Mouse (Mus musculus) natural killer cell, adult 2 months (primary cell): Measurements from ENCODE around the gene H2-Aa.
"Not testable (repeated sequence)": the region's sequence is repeated elsewhere in the genome, so short reads cannot be mapped to it uniquely, and the experiment has no call there.

ENCODE experiments used
- DNase-seq, 2 experiments: peaks; one replicate each; pipeline ENCODE4 v3.0.0; 2022; ENCODE audit warnings: low spot score in 2 of 2

H2-Aa gene

DNA sequence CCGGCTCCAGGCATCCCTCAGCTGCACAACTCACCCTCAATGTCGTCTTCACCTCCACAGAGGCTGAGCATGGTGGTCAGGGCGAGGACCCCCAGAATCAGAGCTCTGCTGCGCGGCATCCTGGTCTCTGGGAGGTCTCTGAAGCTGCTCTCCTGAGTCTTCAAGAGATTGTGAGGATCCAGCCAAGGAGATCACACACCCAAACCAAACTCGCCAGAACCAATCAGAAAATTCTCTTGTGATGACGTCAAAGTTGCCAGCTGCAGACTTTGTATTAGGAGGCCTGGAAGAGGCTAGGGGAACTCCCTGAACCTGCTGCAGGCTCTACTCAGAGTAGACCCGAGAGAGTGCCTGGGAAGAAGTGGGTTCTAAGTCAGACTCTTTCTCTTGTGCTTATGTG, at the start of gene H2-Aa:
Gene H2-Aa (minus strand): TSS at position 176 of the 400 bp plus-strand sequence.
- peak; percentile 91 to 96 for DNase-seq

DNA sequence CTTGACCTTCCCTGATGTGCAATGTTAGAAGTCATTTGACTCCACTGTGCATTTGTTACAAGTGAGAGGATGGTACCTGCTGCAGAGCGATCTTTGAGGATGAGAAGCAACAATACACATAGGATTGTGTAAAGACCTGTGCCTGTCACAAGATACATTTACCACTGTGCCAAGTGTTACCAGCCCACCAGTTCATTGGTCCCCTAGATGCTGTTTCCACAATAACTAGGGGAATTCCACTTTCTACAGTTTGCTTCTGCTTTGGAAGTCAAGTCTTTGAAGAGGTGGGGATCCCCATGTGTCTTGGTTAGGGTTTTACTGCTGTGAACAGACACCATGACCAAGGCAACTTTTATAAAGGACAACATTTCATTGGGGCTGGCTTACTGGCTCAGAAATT, 43.6 kb upstream of the H2-Aa start:
- DNase-seq: no peak

DNA sequence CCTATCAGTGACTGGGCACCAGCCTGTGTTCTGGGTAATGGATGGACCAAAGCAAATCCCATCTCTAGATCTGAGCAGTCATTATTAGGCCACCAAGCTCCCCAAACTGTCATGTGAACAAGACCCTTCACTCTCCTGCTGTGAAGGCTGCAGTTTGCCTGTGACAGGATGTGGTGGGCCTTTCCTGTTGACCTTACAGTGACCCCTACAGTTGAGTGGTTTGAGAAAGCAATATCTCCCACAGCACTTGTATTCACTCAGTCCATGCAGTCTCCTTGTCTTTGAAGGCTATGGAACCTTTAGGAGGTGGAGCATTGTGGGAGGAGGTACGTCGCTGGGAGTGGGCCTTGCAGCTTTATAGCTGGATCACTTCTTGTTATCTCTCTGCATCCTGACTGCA, 42.2 kb upstream of the H2-Aa start:
- DNase-seq: peak in 1 of 2 experiments; percentile 67

DNA sequence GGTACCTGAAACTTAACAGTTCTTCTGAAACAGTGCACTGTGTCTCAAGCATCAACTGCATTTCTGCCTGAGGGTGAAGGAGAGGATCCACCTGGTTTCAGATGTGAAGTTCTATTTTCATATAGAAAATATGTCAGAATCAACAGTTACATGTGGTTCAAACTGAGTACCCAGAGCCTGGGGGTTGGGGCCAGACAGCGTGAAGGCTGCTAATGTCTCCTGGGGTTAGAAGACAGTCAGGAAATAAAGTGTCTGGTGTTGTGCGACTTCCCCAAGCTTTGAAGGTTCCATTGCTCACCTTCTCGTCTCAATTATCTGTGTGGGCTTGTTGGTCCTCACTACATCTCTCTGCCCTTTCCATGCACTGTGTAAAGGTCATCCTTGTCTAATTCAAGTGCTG, 38.8 kb upstream of the H2-Aa start:
- DNase-seq: no peak

DNA sequence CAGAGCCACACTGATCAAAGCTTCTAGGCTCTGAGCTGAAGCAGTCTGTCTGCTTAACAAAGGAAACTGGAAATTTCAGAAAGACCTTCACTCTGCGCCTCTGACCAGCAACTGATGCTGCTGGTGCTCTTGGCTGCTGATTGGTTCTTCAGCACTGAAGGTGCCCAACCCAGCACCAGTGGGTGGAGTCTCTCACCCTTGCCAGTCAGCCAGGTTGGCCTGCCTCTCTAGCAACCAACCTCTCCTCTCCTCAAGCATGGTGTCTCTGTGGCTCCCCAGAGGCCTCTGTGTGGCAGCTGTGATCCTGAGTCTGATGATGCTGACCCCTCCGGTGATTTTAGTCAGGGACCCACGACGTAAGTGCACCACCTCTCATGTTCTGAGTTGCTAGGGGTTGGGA, 37.8 kb upstream of the H2-Aa start, which contains the start of gene H2-Eb2:
Gene H2-Eb2 (plus strand): TSS at position 230 of the 400 bp plus-strand sequence.
- DNase-seq: peak in 1 of 2 experiments; percentile 79

GRCm38 (mm10) chr17:34317275-34317674, 29.7 kb upstream of the H2-Aa start:
- DNase-seq: no peak

GRCm38 (mm10) chr17:34316697-34317096, 29.1 kb upstream of the H2-Aa start:
- no peak for DNase-seq

DNA sequence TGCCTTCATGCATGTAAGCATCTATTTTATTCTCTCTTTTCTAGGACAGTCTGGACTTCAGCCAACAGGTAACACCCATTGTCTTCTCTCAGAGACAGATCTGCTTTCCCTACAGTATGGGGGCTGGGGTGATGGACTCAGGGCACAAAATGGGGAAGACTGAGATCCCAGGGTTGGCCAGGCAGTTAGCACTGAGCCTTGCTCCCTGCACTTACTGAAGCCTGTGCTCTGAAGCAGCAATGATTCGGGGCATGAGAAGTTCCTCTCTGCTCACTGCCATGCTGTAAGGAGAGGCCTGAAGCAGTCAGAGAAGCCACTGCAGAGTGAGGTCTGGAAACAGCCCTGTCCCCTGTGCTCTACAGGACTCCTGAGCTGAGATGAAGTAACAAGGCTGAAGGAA, 27.9 kb upstream of the H2-Aa start:
- DNase-seq: no peak

DNA sequence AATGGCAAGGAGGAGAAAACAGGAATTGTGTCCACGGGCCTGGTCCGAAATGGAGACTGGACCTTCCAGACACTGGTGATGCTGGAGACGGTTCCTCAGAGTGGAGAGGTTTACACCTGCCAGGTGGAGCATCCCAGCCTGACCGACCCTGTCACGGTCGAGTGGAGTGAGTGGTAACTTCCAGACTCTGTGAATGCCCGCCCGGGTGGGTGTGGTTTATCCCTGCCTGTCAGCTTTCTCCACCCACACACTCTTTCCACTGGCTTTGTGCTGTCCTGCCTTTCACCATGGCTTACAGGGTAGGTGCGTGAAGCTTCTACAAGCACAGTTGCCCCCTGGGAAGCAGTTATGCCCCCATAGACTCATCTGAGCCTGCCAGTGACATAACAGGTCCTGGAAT, 26.7 kb upstream of the H2-Aa start:
- no peak for DNase-seq

DNA sequence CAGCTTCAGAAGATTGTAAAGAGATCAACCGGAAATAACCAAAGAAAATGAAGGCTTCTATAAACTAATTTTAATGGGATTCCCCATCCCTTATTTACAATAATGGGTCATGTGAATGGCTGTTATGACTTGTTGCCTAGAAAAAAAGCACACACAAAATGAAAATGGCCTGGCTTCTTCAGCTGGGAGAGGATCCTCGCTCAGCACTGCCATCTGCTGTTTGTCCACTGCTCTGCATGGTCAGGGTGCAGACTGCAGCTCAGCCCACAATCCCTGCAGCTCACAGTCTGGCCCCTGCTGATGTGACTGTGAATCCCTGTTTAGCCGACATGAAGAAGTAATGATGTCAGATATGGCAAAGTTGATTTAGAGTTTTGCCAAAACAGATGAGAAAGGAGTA, 25.8 kb upstream of the H2-Aa start:
- DNase-seq: peak; percentile 78 to 88

GRCm38 (mm10) chr17:34312185-34312584, 24.6 kb upstream of the H2-Aa start:
- no peak for DNase-seq

- DNase-seq: not testable (repeated sequence)
Measured at GRCm38 (mm10) chr17:34310526-34310925, 22.9 kb upstream of the H2-Aa start.

GRCm38 (mm10) chr17:34309683-34310385, 22.2 kb upstream of the H2-Aa start:
- no peak for DNase-seq

DNA sequence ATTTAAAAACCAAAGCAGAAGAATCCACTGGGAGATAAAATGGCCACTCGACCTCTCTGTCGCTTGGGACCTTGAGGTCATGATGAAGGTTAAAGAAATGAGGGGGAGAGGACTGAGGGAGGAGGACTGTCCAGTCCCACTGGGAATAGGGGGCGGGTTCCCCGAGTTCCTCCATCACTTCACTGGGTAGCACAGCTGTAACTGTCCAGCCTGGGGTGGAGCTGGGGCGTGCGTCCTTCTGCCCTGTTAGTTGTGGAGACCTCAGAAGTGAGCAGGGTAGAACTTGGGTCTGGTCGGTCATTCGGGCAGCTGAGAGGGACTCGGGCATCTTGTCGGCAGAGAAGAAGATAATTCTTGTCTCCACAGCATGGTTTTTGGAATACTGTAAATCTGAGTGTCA, 21.6 kb upstream of the H2-Aa start:
- no peak for DNase-seq

DNA sequence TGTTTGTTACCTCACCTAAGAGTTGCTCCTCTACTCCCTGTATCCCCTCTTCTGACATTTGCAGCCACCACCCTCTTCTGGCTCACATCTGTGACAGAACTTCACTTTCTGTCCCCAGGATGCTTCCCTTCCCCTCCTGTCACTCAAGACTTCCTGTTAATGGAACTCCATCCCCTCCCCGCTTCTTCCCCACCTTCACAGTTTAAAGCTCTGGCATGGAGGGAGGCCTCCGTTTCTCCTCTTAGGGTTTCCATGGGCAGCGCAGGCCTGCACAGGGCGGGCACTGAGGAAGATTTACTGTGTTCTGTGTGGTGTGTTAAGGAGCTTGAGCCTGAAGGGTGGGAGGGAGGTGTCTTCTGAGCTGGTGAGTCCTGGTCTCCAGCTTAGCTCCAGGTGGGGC, 20.5 kb upstream of the H2-Aa start:
- no peak for DNase-seq

GRCm38 (mm10) chr17:34307216-34307615, 19.6 kb upstream of the H2-Aa start:
- no peak for DNase-seq

DNA sequence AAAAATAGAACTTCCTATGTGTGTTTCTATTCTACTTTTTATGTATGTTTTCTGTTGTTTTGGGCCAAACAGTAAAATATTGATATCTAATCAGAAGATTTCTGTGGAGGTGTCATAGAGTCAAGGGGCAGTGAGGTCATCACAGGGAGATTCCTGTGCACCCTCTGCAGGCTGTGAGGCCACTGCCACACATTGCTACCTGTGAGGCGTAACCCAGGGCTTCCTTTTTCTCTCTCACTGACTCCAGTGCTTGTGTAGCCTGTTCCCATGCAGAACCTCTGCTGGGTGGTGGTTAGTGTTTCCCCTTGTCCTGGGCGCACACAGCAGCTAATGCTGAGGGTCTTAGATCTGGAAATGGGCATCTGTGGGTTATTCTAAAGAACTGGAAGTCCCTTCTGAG, 18.8 kb upstream of the H2-Aa start:
- no peak for DNase-seq

- DNase-seq: peak; percentile 89 to 96
Measured at GRCm38 (mm10) chr17:34305380-34306030, 17.9 kb upstream of the H2-Aa start, which contains the start of gene H2-Eb1. TSS of gene H2-Eb1 (plus strand) at chr17:34305867.

GRCm38 (mm10) chr17:34304751-34305150, 17.1 kb upstream of the H2-Aa start:
- peak; percentile 80 to 89 for DNase-seq

DNA sequence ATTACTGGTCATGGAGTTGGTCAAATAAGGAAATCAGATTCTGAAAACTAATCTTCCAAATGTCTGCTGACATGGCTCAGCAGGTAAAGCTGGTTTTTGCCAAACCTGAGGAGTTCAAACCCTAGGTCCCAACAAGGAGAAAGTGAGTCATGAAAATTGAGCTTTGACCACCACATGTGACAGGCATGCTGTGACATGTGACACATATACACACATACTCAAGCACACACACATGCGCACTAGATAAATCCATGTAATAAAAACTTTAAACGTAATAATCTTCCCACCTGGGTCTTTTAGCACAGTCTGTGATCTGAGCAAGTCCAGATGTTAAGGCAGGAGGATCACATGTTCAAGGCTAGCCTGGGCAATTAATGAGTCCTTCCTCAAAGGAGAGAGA, 16.2 kb upstream of the H2-Aa start:
- DNase-seq: peak in 1 of 2 experiments; percentile 3

DNA sequence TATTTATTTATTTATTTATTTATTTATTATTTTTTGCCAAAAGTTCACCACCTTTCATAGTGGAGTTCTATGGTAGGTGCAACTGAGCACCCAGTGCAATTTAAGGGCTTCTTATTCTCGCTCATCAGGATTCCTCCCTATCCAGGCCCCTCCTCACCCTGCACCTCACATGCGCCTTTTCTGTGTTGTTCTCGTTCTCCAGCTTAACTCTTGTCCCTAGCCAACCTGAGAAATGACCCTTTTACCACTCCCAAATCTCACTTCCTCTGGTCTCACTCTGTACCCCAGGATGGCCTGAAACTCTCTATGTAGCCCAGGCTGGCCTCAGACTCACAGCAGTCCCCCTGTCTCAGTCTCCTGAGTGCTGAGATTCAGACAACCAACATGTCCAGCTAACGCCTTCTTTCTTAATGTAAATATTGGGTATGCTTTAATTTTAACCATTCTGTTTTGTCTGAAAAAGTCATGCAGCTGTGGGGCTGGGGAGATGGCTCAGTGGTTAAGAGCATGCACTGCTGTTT, 14.1 kb upstream of the H2-Aa start:
- peak in 1 of 2 experiments; percentile 21 for DNase-seq

DNA sequence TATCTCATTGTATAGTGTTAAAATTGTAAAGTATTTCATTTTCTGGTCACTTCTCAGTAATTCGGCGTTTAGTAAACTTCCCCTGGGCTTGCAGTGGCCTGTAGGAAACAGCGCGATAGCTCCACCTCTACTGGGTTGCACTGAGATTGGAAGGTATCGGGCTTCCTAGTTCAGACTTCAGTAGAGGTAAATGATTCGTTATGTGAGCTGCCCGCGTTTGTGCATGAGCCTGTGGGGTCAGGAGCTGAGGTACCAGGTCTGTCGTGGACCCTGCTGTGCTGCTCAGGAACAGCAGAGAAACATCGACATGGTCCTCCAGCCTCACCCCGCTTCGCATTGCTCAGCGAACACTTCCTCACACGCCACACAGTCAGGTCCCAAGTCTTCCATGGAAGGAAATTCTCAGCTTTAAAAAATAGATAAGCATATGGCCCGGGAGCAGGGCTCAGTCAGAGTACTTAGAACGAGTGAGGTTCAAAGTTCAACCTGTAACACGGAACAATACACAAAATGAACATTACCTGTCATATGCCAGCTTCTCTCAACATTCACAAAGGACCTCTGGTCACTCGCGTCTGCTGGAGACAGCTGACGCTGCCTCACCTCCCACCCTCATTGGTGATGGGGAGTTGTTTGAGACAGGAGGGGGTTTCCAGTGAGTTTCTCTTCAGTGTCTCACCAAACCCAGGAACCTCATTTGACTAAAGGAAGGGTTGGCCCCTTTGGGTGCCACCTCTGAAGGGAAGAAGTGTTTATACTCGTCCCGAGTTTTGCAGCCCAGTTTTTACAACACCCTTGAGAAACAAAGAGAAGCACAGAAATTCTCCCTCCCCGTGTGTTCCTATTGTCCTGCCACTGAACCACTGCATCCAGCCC, 13.3 kb upstream of the H2-Aa start:
- peak in 1 of 2 experiments; percentile 88 for DNase-seq
